Mouse (Mus musculus): ENCODE results near the gene Rcc2. TPM values are rescaled to one million over a fixed set of nuclear protein-coding genes. Genes with fewer than 3 reads are reported as not detected.

Rcc2 gene
- polyA plus RNA-seq, 1 experiment from 2014 or later, result 74.5 TPM

DNA sequence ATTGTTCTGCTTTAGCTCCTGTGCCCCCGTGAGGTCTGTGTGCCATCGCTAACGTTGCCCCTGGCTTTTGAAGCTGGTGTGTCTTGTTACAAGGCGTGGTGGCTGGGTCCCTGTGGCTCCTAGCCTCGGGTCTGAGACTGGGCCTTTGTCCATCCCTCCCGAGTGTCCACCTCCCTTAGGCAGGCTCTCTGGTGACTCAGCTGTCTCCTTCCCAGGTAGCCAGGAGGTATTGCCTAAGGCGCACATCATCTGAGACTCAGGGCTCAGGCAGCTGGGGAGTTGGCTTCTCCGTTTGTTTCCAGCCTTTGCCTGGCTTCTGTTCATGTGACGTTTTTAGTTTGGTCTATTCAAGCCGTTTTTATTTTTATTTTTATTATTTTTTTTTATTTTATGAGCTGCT lies 10.4 kb downstream of the Rcc2 start:
- Histone ChIP-seq H3K36me3 (ENCODE audit: control insufficient read depth, insufficient read depth, low read length) (peaks cover 74% of the 10 kb centered on the region), H3K9ac (ENCODE audit: low read depth, low read length) (no peak overlapping the region), H3K4me3 (ENCODE audit: low read depth, low read length) (no peak overlapping the region), H3K9me3 (ENCODE audit: control insufficient read depth, low read length) (no peaks in the 10 kb centered on the region), H3K4me1 (replicated peaks; ENCODE audit: control insufficient read depth, insufficient read depth, low read length) (peaks cover 25% of the 10 kb centered on the region), H3K27me3 (replicated peaks; ENCODE audit: control insufficient read depth, insufficient read depth, low read length) (no peaks in the 10 kb centered on the region), H3K27ac (ENCODE audit: low read depth, low read length) (no peak overlapping the region), H3K4me2 (no peak overlapping the region)
- WGBS, result 89% methylated on average over 10 of the region's 10 CpGs
- ATAC-seq (replicated peaks; ENCODE audit: low FRiP score), result no peak
- no peak for DNase-seq (ENCODE audit: low spot score)

DNA sequence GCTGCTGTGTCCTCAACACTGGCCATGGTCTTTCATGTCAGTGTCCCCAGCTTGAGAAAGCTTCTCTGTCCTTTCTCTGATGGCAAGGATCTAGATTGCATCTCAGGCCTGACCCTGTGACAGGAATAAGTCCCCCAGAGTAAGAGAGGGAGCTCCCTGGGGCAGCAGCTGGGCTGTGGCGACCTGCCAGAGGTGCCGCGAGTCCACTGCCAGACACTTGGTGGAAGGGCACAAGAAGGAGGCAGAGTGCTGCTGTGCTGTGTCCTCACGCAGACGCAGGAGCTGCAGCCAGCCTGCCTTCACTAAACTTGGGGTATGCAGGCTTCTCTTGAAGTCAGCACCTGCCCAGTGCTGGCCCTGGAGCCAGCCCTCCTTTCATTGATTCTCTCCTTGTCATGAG lies 11.0 kb downstream of the Rcc2 start:
- DNase-seq (ENCODE audit: low spot score) (no peak), ATAC-seq (replicated peaks; ENCODE audit: low FRiP score) (no peak)
- peaks cover 75% of the 10 kb centered on the region for H3K36me3 ChIP-seq (ENCODE audit: control insufficient read depth, insufficient read depth, low read length)
- H3K9me3 ChIP-seq (ENCODE audit: control insufficient read depth, low read length), result no peaks in the 10 kb centered on the region
- H3K27me3 ChIP-seq (replicated peaks; ENCODE audit: control insufficient read depth, insufficient read depth, low read length), result no peaks in the 10 kb centered on the region
- H3K27ac ChIP-seq (ENCODE audit: low read depth, low read length), result no peak overlapping the region
- WGBS, result 90% methylated on average over 5 of the region's 5 CpGs
- H3K4me3 ChIP-seq (ENCODE audit: low read depth, low read length), result no peak overlapping the region
- peaks cover 25% of the 10 kb centered on the region for H3K4me1 ChIP-seq (replicated peaks; ENCODE audit: control insufficient read depth, insufficient read depth, low read length)
- H3K9ac ChIP-seq (ENCODE audit: low read depth, low read length), result no peak overlapping the region
- no peak overlapping the region for H3K4me2 ChIP-seq

GRCm38 (mm10) chr4:140713480-140714365 lies 13.4 kb downstream of the Rcc2 start:
- Histone ChIP-seq H3K9ac (ENCODE audit: low read depth, low read length) (no peak overlapping the region), H3K9me3 (ENCODE audit: control insufficient read depth, low read length) (no peaks in the 10 kb centered on the region), H3K36me3 (ENCODE audit: control insufficient read depth, insufficient read depth, low read length) (peaks cover 80% of the 10 kb centered on the region), H3K4me1 (replicated peaks; ENCODE audit: control insufficient read depth, insufficient read depth, low read length) (peaks cover 14% of the 10 kb centered on the region), H3K27me3 (replicated peaks; ENCODE audit: control insufficient read depth, insufficient read depth, low read length) (no peaks in the 10 kb centered on the region), H3K4me2 (no peak overlapping the region), H3K27ac (ENCODE audit: low read depth, low read length) (peak overlapping the region; percentile 45; the same call in 1 of the 2 replicates), H3K4me3 (ENCODE audit: low read depth, low read length) (no peak overlapping the region)
- 62% methylated on average over 29 of the region's 29 CpGs for WGBS
- ATAC-seq (replicated peaks; ENCODE audit: low FRiP score), result peak; percentile 44
- peak; percentile 77 for DNase-seq (ENCODE audit: low spot score)

- Histone ChIP-seq H3K4me1 (replicated peaks; ENCODE audit: control insufficient read depth, insufficient read depth, low read length) (peaks cover 13% of the 10 kb centered on the region), H3K9me3 (ENCODE audit: control insufficient read depth, low read length) (no peaks in the 10 kb centered on the region), H3K4me2 (no peak overlapping the region), H3K36me3 (ENCODE audit: control insufficient read depth, insufficient read depth, low read length) (peaks cover 79% of the 10 kb centered on the region), H3K27ac (ENCODE audit: low read depth, low read length) (peak overlapping the region; percentile 45; the same call in 1 of the 2 replicates), H3K27me3 (replicated peaks; ENCODE audit: control insufficient read depth, insufficient read depth, low read length) (no peaks in the 10 kb centered on the region), H3K9ac (ENCODE audit: low read depth, low read length) (no peak overlapping the region), H3K4me3 (ENCODE audit: low read depth, low read length) (no peak overlapping the region)
- no peak for ATAC-seq (replicated peaks; ENCODE audit: low FRiP score)
- WGBS, result 76% methylated on average over 5 of the region's 5 CpGs
- DNase-seq (ENCODE audit: low spot score), result no peak
Measured at GRCm38 (mm10) chr4:140714586-140714985, 14.2 kb downstream of the Rcc2 start.

- no peak overlapping the region for H3K4me2 ChIP-seq
- no peak overlapping the region for H3K4me3 ChIP-seq (ENCODE audit: low read depth, low read length)
- H3K9me3 ChIP-seq (ENCODE audit: control insufficient read depth, low read length), result no peaks in the 10 kb centered on the region
- no peak overlapping the region for H3K9ac ChIP-seq (ENCODE audit: low read depth, low read length)
- H3K4me1 ChIP-seq (replicated peaks; ENCODE audit: control insufficient read depth, insufficient read depth, low read length), result peaks cover 13% of the 10 kb centered on the region
- DNase-seq (ENCODE audit: low spot score) (no peak), ATAC-seq (replicated peaks; ENCODE audit: low FRiP score) (no peak)
- H3K27ac ChIP-seq (ENCODE audit: low read depth, low read length), result no peak overlapping the region
- H3K27me3 ChIP-seq (replicated peaks; ENCODE audit: control insufficient read depth, insufficient read depth, low read length), result no peaks in the 10 kb centered on the region
- peaks cover 78% of the 10 kb centered on the region for H3K36me3 ChIP-seq (ENCODE audit: control insufficient read depth, insufficient read depth, low read length)
- WGBS, result 92% methylated on average over 11 of the region's 11 CpGs
Measured at GRCm38 (mm10) chr4:140716994-140717393, 16.7 kb downstream of the Rcc2 start.

- H3K4me2 ChIP-seq, result no peak overlapping the region
- no peak overlapping the region for H3K9ac ChIP-seq (ENCODE audit: low read depth, low read length)
- H3K4me1 ChIP-seq (replicated peaks; ENCODE audit: control insufficient read depth, insufficient read depth, low read length), result peaks cover 6% of the 10 kb centered on the region
- ATAC-seq (replicated peaks; ENCODE audit: low FRiP score) (no peak), DNase-seq (ENCODE audit: low spot score) (no peak)
- H3K36me3 ChIP-seq (ENCODE audit: control insufficient read depth, insufficient read depth, low read length), result peaks cover 76% of the 10 kb centered on the region
- no peaks in the 10 kb centered on the region for H3K27me3 ChIP-seq (replicated peaks; ENCODE audit: control insufficient read depth, insufficient read depth, low read length)
- no peaks in the 10 kb centered on the region for H3K9me3 ChIP-seq (ENCODE audit: control insufficient read depth, low read length)
- H3K4me3 ChIP-seq (ENCODE audit: low read depth, low read length), result no peak overlapping the region
- no peak overlapping the region for H3K27ac ChIP-seq (ENCODE audit: low read depth, low read length)
- 91% methylated on average over 9 of the region's 9 CpGs for WGBS
Measured at GRCm38 (mm10) chr4:140718436-140718835, 18.1 kb downstream of the Rcc2 start.

DNA sequence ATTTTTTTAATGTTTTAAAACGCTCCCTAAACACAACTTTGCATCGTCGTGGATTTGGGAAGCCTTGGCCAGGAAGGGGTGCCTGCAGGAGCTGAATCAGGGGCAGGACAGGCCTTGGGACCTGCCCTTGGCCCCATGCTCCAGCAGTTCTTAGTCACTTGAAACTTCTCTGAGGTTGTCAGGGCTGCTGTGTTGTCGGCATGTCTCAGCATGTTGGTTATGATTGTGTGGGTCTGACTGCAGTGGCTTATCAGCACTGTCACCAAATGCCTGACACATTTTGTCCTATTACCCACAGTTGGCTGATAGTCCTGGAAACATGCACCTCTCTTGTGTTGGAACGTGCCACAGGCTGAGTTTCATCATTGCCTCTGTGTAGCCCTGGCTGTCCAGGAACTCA lies 19.8 kb downstream of the Rcc2 start:
- ATAC-seq (replicated peaks; ENCODE audit: low FRiP score), result no peak

DNA sequence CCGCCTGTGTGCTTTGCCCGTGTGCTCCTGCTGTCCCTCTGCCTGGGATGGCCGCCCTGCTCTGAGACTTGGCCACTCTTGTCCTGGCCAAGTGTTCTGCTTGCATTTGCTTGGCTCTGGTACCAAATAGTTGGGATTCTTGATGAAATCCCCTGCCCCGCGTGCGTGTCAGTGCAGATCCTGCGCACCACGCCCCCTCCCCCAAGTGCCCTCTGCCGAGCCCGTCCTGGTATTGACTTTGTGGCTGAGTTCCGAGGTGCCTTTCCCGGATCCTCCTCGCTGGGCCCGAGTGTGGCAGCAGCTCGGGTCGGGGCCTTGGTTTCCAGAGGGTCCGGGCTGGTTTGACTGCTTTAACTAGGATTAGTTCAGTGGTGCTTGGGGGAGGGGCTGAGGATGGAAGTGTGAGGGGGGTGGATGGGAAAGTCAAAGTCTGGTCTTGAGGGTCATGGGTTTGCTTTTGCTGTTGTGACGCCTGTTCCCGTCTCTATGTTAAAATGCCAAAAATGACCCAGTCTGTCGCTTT lies 21.7 kb downstream of the Rcc2 start:
- ATAC-seq (replicated peaks; ENCODE audit: low FRiP score) (no peak), DNase-seq (ENCODE audit: low spot score) (no peak)
- 84% methylated on average over 20 of the region's 20 CpGs for WGBS
- no peaks in the 10 kb centered on the region for H3K4me1 ChIP-seq (replicated peaks; ENCODE audit: control insufficient read depth, insufficient read depth, low read length)
- no peaks in the 10 kb centered on the region for H3K27me3 ChIP-seq (replicated peaks; ENCODE audit: control insufficient read depth, insufficient read depth, low read length)
- H3K27ac ChIP-seq (ENCODE audit: low read depth, low read length), result no peak overlapping the region
- H3K36me3 ChIP-seq (ENCODE audit: control insufficient read depth, insufficient read depth, low read length), result peaks cover 47% of the 10 kb centered on the region
- H3K4me3 ChIP-seq (ENCODE audit: low read depth, low read length), result no peak overlapping the region
- no peak overlapping the region for H3K4me2 ChIP-seq
- no peak overlapping the region for H3K9ac ChIP-seq (ENCODE audit: low read depth, low read length)
- H3K9me3 ChIP-seq (ENCODE audit: control insufficient read depth, low read length), result no peaks in the 10 kb centered on the region

More for the DNA sequence above, 19.8 kb downstream of the Rcc2 start:
- no peak overlapping the region for H3K27ac ChIP-seq (ENCODE audit: low read depth, low read length)
- peaks cover 66% of the 10 kb centered on the region for H3K36me3 ChIP-seq (ENCODE audit: control insufficient read depth, insufficient read depth, low read length)
- H3K27me3 ChIP-seq (replicated peaks; ENCODE audit: control insufficient read depth, insufficient read depth, low read length), result no peaks in the 10 kb centered on the region
- DNase-seq (ENCODE audit: low spot score), result no peak
- H3K9me3 ChIP-seq (ENCODE audit: control insufficient read depth, low read length), result no peaks in the 10 kb centered on the region
- H3K4me3 ChIP-seq (ENCODE audit: low read depth, low read length), result no peak overlapping the region
- 77% methylated on average over 5 of the region's 5 CpGs for WGBS
- H3K9ac ChIP-seq (ENCODE audit: low read depth, low read length), result no peak overlapping the region
- H3K4me2 ChIP-seq, result no peak overlapping the region
- H3K4me1 ChIP-seq (replicated peaks; ENCODE audit: control insufficient read depth, insufficient read depth, low read length), result no peaks in the 10 kb centered on the region

- 0 out of 2 replicates have a peak overlapping the region, but pooled peaks have one; percentile 17 for H3K27ac ChIP-seq (ENCODE audit: low read depth, low read length)
- H3K36me3 ChIP-seq (ENCODE audit: control insufficient read depth, insufficient read depth, low read length), result peaks cover 43% of the 10 kb centered on the region
- H3K27me3 ChIP-seq (replicated peaks; ENCODE audit: control insufficient read depth, insufficient read depth, low read length), result no peaks in the 10 kb centered on the region
- H3K4me2 ChIP-seq, result no peak overlapping the region
- H3K9me3 ChIP-seq (ENCODE audit: control insufficient read depth, low read length), result no peaks in the 10 kb centered on the region
- WGBS, result 82% methylated on average over 9 of the region's 9 CpGs
- no peak overlapping the region for H3K4me3 ChIP-seq (ENCODE audit: low read depth, low read length)
- H3K9ac ChIP-seq (ENCODE audit: low read depth, low read length), result no peak overlapping the region
- H3K4me1 ChIP-seq (replicated peaks; ENCODE audit: control insufficient read depth, insufficient read depth, low read length), result no peaks in the 10 kb centered on the region
- ATAC-seq (replicated peaks; ENCODE audit: low FRiP score) (no peak), DNase-seq (ENCODE audit: low spot score) (no peak)
Measured at GRCm38 (mm10) chr4:140722710-140723109, 22.4 kb downstream of the Rcc2 start.
